Mouse (Mus musculus) liver, postnatal 0 days (tissue): ENCODE measurements around the gene Aff4.

Experiments used
- CTCF ChIP-seq: sonication (generic); IDR thresholded peaks from 2 replicates; pipeline ENCODE4 v1.5.1; 2016; ENCODE audit warnings: antibody characterized with exemption, low read depth
- EP300 ChIP-seq: IDR thresholded peaks from 2 replicates; pipeline ENCODE4 v1.6.1; 2016; ENCODE audit warnings: antibody characterized with exemption, low read depth, mild to moderate bottlenecking

- no peak for TF ChIP-seq CTCF
- TF ChIP-seq EP300 = no peak
These were observed 74.6 kb downstream of the Aff4 start for GRCm38 (mm10) chr11:53425251-53425650.
